Mouse (Mus musculus): Measurements from ENCODE around the gene Gm10337. TPM values are rescaled to one million over a fixed set of nuclear protein-coding genes. Genes with fewer than 3 reads are reported as not detected.

The Gm10337 gene
- total RNA-seq (2021), result not detected
- long read RNA-seq, experiment 1, result 0 reads
- long read RNA-seq, experiment 2, result 0 reads

DNA sequence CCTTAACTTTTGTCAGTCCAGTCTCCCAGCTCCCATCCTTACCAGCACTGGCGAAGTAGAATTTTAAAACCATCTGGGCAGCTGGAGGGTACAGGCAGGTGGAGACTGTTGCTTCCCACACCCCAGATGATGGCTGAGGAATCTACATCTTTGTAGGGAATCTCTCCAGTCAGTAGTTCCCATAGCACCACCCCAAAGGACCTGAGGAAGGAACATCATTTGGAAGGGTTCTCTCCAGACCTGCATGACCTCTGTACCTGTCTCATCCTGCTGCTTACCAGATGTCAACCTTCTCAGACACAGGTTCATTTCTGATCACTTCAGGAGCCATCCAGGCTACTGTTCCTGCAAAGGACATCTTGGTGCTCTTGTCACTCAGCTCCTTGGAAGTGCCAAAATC is at the start of gene Gm10337:
Gene Gm10337, plus strand, starts transcription at position 276 of the 400 bp plus-strand sequence.
- TF ChIP-seq CTCF (IDR thresholded peaks at IDR 0.05), result no peak
- intact Hi-C loops (cut with DNase I), result no loop called here
- no peak within 1 kb of the TSS for H3K27ac ChIP-seq
- DNase-seq, result no peak
- H3K4me3 ChIP-seq, result no peak within 1 kb of the TSS

DNA sequence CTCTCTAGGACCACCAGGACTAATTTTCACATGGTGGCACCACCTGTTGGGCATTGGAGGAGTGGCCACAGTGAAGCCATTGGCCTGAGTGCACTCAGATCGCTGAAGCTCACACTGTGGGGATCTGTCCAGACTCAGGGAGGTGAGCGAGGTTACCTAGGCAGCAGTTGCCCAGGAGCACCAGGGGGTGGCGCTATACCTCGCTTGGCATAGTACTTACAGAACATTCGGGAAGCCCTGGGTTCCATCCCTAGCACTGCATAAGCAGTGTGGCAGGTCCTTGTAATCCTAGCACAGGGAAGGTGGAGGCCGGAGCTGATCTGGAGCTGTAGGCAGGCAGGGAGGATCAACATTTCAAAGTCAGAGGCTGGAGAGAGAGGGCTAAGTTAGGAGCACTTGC is 47.5 kb upstream of the Gm10337 start:
- no peak for DNase-seq
- intact Hi-C loops (cut with DNase I), result no loop called here
- peak; percentile 50 for TF ChIP-seq CTCF (IDR thresholded peaks at IDR 0.05)
- Histone ChIP-seq H3K27ac (no peak overlapping the region), H3K4me3 (no peak overlapping the region)

DNA sequence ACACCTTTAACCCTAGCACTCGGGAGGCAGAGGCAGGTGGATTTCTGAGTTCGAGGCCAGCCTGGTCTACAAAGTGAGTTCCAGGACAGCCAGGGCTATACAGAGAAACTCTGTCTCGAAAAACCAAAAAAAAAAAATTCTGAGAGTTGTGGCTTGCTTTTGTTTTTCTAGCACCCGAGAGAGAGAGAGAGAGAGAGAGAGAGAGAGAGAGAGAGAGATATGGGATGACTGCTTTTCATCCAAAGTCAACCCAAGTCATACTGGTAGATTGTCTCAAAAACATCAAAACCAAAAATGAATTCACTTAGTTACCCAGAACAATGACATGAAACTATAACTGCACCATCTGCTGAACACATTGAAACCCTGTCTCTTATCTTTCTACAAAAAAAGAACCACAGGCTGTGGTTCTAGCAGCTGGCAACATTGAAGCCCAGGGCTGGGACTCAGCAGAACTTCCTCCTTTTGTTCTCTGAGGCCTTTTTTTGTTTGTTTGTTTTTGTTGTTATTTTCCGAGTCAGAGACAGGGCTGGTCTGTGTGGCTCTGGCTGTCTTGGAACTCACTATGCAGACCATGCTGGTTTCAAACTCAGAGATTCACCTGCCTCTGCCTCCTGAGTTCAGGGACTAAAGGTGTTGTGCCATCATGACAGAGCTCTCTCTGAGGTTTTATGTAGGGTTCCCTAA is 45.3 kb upstream of the Gm10337 start:
- no peak for DNase-seq
- intact Hi-C loops (cut with DNase I), result no loop called here
- Histone ChIP-seq H3K27ac (peak overlapping the region; percentile 89), H3K4me3 (peak overlapping the region; percentile 79)
- no peak for TF ChIP-seq CTCF (IDR thresholded peaks at IDR 0.05)

DNA sequence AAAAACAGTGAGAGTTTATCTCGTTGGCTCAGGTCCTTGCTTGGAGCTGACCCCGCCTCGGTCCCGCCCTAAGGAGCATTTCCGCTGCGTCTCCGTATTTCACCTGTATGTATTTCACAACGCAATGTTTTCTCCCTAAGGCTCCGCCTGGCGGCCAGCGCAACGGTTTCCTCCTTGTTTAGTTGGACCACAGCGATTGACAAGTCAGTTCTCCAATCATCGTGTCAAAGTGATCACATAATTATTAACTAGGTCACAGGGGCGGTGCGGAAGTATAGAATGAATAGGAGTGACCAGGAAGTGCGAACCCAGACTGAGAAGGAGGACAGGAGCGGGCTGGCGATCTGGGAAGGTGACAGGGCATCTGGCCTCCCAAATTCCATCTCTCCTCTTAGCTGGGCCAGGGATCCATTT is 44.6 kb upstream of the Gm10337 start, which contains the start of gene Prr13:
Gene Prr13, plus strand, starts transcription at position 125 of the 414 bp plus-strand sequence.
- H3K27ac ChIP-seq, result peak within 1 kb of the TSS; percentile 89
- peak; percentile 73 for TF ChIP-seq CTCF (IDR thresholded peaks at IDR 0.05)
- intact Hi-C loops (cut with DNase I), result no loop called here
- DNase-seq, result peak; percentile 91
- peak within 1 kb of the TSS; percentile 79 for H3K4me3 ChIP-seq

DNA sequence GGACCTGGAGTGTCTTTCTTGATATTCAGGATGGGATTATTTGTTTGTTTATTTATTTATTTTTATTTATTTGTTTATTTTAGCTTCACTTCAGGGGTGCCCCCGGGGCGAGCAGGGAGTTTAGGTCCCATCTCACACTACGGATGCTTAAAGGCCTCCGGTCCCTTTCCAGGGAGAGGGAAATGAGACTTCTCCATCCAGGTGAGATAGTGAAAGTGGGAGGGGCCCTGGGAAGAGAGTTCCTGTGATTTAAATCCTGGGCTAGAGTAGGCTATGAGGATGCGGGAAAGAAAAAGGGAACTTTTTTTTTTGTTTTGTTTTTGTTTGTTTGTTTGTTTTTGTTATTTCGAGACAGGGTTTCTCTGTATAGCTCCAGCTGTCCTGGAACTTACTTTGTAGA is 44.1 kb upstream of the Gm10337 start:
- intact Hi-C loops (cut with DNase I), result no loop called here
- DNase-seq, result no peak
- TF ChIP-seq CTCF (IDR thresholded peaks at IDR 0.05), result no peak
- H3K4me3 ChIP-seq, result peak overlapping the region; percentile 79
- H3K27ac ChIP-seq, result peak overlapping the region; percentile 89

DNA sequence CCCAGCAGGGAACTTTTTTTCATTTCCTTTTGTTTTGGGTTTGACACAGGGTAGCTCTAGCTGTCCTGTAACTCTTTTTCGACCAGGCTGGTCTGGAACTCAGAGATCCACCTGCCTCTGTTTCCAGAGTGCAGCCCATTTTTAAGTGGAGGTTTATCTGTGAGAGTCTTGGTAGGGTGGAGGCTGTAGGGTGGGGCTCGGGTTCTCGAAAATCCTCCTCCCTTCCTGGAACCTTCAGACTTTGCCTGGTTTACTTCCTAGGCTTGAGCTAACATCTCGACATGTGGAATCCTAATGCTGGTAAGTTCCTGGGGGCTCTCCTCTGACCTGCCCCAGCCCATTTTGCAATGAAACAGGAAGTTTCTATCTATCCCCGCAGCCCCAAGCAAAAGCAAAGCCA is 43.7 kb upstream of the Gm10337 start:
- no peak for DNase-seq
- Histone ChIP-seq H3K27ac (peak overlapping the region; percentile 89), H3K4me3 (peak overlapping the region; percentile 79)
- no peak for TF ChIP-seq CTCF (IDR thresholded peaks at IDR 0.05)
- intact Hi-C loops (cut with DNase I), result no loop called here

DNA sequence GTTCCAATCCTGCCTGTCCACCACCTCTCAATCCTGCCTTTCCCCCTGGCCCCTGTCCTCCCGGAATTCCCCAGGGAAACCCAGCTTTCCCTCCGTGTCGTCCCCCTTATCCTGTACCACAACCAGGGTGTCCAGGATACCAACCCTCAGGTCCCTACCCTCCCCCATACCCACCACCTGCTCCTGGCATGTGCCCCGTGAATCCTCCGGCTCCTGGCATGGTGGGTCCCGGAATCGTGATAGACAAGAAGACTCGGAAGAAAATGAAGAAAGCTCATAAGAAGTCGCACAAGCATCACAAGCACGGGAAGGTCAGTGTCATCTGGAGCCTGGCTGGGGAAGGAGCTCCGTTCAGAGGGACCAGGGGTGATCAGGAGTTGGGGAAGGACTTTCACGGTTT is 43.1 kb upstream of the Gm10337 start:
- Histone ChIP-seq H3K27ac (peak overlapping the region; percentile 89), H3K4me3 (peak overlapping the region; percentile 79)
- intact Hi-C loops (cut with DNase I), result no loop called here
- TF ChIP-seq CTCF (IDR thresholded peaks at IDR 0.05), result no peak
- DNase-seq, result no peak

DNA sequence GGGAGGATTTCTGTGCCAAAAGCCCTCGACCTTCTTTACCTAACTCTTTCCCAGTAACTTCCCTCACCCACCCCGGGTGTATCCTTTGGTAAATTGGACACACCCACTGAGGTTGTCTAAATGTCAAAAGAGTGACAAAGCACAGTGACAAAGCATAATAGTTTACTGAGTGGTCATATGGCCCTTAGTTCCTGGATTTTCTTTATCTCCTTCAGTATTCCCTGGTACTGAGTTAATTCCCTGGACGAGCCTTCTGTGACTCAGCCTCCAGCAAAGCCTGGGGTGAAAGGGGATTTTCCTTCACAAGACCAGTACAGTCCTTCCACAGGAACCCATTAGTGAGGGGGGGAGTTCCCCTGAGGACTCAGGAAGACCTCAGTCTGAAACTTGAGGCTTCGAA is 42.6 kb upstream of the Gm10337 start:
- intact Hi-C loops (cut with DNase I), result no loop called here
- TF ChIP-seq CTCF (IDR thresholded peaks at IDR 0.05), result no peak
- DNase-seq, result no peak
- Histone ChIP-seq H3K27ac (peak overlapping the region; percentile 89), H3K4me3 (peak overlapping the region; percentile 79)

DNA sequence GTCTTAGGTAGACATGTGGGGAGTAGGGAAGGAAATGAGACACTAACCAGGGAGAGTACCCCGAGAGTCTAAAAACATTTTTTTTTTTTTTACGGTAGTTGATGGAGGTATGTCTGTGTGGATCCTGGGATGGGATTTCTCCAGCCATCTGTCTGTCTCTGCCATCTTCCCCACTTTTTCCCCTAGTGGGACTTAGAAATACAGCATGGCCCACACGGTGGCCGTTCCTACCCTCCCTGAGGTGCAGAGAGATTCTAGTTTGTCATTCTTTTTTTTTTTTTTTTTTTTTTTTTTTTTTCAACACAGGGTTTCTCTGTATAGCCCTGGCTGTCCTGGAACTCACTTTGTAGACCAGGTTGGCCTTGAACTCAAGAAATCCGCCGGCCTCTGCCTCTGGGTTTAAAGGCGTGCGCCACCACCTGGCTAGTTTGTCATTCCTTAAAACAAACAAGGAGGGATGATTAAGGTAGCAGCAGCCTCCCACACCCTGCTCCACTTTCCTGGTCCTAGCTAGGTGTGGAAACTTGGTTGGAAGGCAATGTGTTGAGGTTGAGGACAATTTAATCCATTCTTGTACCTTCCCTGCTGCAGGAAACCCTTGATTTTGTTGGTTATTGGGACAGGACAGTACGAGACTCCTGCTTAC is 42.0 kb upstream of the Gm10337 start:
- Histone ChIP-seq H3K4me3 (peak overlapping the region; percentile 79; the same call in 1 of the 2 replicates), H3K27ac (peak overlapping the region; percentile 89; the same call in 1 of the 2 replicates)
- DNase-seq, result no peak
- intact Hi-C loops (cut with DNase I), result no loop called here
- no peak for TF ChIP-seq CTCF (IDR thresholded peaks at IDR 0.05)

DNA sequence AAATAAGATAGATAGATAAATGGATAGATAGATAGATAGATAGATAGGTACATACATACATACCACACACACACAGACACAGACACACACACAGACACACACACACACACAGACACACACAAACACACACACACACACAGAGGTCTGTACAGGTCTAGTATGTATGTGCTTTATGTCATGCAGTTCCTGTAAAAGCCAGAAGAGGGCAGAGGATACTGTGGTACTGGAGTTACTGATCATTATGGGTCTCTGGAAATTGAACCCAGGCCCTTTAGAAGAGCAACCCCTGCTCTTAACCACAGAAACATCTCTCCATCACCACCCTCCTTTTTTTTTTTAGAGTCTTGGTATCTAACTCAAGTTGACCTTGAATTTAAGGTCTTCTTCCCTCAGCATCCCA is 39.9 kb upstream of the Gm10337 start:
- TF ChIP-seq CTCF (IDR thresholded peaks at IDR 0.05), result peak; percentile 52
- Histone ChIP-seq H3K27ac (no peak overlapping the region), H3K4me3 (no peak overlapping the region)
- DNase-seq, result no peak
- intact Hi-C loops (cut with DNase I), result loop anchor here (2.0 kb wide), 1 partner anchor 61 kb away; the partner anchor contains the start of gene Npff

DNA sequence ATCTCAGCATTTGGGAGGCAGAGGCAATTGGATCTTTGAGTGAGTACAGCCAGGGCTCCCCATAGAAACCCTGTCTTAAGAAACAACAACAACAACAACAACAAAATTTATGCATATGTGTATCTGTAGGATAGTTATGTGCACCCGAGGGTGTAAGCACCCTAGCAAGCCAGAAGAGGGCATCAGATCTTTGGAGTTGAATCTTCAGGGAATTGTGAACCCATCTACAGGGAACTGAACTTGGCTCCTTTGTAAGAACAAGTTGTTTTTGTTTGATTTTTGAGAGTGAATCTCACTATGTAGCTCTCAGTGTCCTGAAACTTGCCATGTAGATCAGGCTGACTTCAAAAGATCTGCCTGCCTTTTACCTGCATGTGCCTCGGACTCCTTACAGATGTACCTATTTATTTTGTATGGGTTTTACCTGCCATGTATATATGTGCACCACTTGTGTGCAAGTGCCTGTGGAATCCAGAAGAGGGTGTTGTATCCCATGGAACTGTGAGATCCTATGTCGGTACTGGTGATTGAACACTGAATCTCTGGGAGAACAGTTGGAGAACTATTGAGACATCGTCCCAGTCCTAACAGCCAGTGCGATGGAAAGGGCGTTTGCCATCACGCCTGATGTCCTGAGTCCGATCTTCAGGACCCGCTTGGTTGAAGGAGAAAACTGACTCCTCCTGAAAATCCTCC is 34.7 kb upstream of the Gm10337 start:
- intact Hi-C loops (cut with DNase I), result no loop called here
- Histone ChIP-seq H3K4me3 (no peak overlapping the region), H3K27ac (no peak overlapping the region)
- no peak for TF ChIP-seq CTCF (IDR thresholded peaks at IDR 0.05)
- no peak for DNase-seq

DNA sequence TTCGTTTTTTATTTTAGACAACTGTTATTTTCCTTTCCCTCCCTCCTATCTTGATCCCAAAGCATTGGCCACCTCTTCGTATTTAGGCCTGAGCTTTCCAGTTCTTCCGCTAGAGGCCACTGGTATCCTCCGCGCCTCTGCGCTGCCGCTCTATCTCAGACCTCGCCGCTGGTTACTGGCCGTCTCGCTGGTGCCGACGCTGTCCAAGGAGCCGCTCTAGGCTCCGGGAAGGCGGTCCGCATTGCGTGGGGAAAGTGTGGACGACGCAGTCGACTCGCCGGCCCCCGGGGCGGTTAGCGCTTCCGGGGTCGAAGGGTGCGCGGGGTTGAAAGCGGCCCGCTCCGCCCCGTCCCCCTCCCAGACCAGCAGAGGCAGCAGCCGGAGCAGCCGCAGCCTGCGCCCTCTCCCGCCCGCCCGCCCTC is 33.3 kb upstream of the Gm10337 start, which contains the start of gene Pcbp2:
Gene Pcbp2, plus strand, starts transcription at position 357 of the 422 bp plus-strand sequence.
- H3K27ac ChIP-seq, result peak within 1 kb of the TSS; percentile 95
- peak; percentile 98 for DNase-seq
- peak within 1 kb of the TSS; percentile 97 for H3K4me3 ChIP-seq
- intact Hi-C loops (cut with DNase I), result loop anchor here (5.0 kb wide), 1 partner anchor 47 kb away; the partner anchor contains the start of genes Map3k12 and Tarbp2
- peak; percentile 95; the same call in 1 of the 2 replicates for TF ChIP-seq CTCF (IDR thresholded peaks at IDR 0.05)
